Mouse (Mus musculus) 416B (cell line): ENCODE measurements at regions not wholly inside any gene's neighbourhood (a gene's known extent, or its start where the extent isn't known, plus 50 kb on each side); places are given as distances from the start of the nearest gene placed in this dataset.

ENCODE experiments used
- DNase-seq: peaks from one replicate; pipeline ENCODE4 v3.0.0; 2011; ENCODE audit warnings: low read depth

- DNase-seq, result no peak
These were observed 534.7 kb upstream of the Zic4 start for GRCm38 (mm10) chr9:90827474-90827873.

- no peak for DNase-seq
These were observed 533.5 kb upstream of the Zic4 start for GRCm38 (mm10) chr9:90828701-90829100.

GRCm38 (mm10) chr9:90830704-90831103, 531.5 kb upstream of the Zic4 start:
- DNase-seq, result no peak

GRCm38 (mm10) chr9:90833743-90834539, 528.3 kb upstream of the Zic4 start:
- DNase-seq, result no peak

GRCm38 (mm10) chr9:90838184-90838926, 523.9 kb upstream of the Zic4 start:
- DNase-seq, result no peak

- no peak for DNase-seq
These were observed 511.2 kb upstream of the Zic4 start for GRCm38 (mm10) chr9:90851044-90851443.

GRCm38 (mm10) chr9:90871636-90872035, 490.6 kb upstream of the Zic4 start:
- DNase-seq, result no peak

- no peak for DNase-seq
These were observed 477.7 kb upstream of the Zic4 start for GRCm38 (mm10) chr9:90884467-90884866.

- no peak for DNase-seq
These were observed 474.8 kb upstream of the Zic4 start for GRCm38 (mm10) chr9:90887405-90887804.

GRCm38 (mm10) chr9:90890801-90891200, 471.4 kb upstream of the Zic4 start:
- no peak for DNase-seq

GRCm38 (mm10) chr9:90892816-90893215, 469.4 kb upstream of the Zic4 start:
- DNase-seq, result no peak

GRCm38 (mm10) chr9:90903557-90903956, 458.7 kb upstream of the Zic4 start:
- DNase-seq, result no peak

GRCm38 (mm10) chr9:90906106-90906505, 456.1 kb upstream of the Zic4 start:
- no peak for DNase-seq

GRCm38 (mm10) chr9:90906684-90907083, 455.5 kb upstream of the Zic4 start:
- DNase-seq, result no peak

GRCm38 (mm10) chr9:90954613-90955012, 407.6 kb upstream of the Zic4 start:
- DNase-seq, result no peak

GRCm38 (mm10) chr9:90961436-90961835, 400.8 kb upstream of the Zic4 start:
- no peak for DNase-seq

GRCm38 (mm10) chr9:90964043-90964442, 398.2 kb upstream of the Zic4 start:
- no peak for DNase-seq

- DNase-seq, result no peak
These were observed 383.5 kb upstream of the Zic4 start for GRCm38 (mm10) chr9:90978730-90979129.

- no peak for DNase-seq
These were observed 382.0 kb upstream of the Zic4 start for GRCm38 (mm10) chr9:90980023-90980802.

GRCm38 (mm10) chr9:90999178-90999577, 363.0 kb upstream of the Zic4 start:
- no peak for DNase-seq

- no peak for DNase-seq
These were observed 358.0 kb upstream of the Zic4 start for GRCm38 (mm10) chr9:91004214-91004613.

- no peak for DNase-seq
These were observed 321.7 kb upstream of the Zic4 start for GRCm38 (mm10) chr9:91040546-91040945.

- DNase-seq, result peak; percentile 11
These were observed 313.6 kb upstream of the Zic4 start for GRCm38 (mm10) chr9:91048569-91048968.
